Mouse (Mus musculus) spleen, postnatal 10 days (tissue): Measurements from ENCODE around the gene Mxra7.
"Not testable (repeated sequence)": the region's sequence is repeated elsewhere in the genome, so short reads cannot be mapped to it uniquely, and the experiment has no call there.

Source experiments
- DNase-seq, 2 experiments: peaks; one replicate each; pipeline ENCODE4 v3.0.0; 2021 to 2022; ENCODE audit warnings: low spot score in 2 of 2

Mxra7 gene

GRCm38 (mm10) chr11:116827534-116828165, at the start of gene Mxra7:
Mxra7 (minus strand) TSS chr11:116828046.
- DNase-seq = peak; percentile 53 to 74

GRCm38 (mm10) chr11:116873987-116874386, 46.1 kb upstream of the Mxra7 start:
- no peak for DNase-seq

GRCm38 (mm10) chr11:116871538-116871937, 43.7 kb upstream of the Mxra7 start:
- no peak for DNase-seq

DNA sequence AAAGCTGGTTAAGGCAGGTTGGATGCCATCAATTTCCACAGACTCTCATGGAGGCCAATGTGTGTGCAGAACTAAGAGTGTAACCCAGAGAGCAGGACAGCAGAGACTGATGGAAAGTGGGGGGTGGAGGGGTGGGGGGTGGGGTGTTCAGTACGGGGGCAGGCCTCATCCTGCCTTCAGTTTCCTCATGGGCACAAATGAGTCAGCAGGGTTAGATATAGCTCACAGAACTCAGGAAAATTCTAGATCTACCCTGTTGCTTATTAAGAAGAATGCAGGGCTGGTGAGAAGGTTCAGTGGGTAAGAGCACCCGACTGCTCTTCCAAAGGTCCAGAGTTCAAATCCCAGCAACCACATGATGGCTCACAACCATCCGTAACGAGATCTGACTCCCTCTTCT, 41.8 kb upstream of the Mxra7 start:
- no peak for DNase-seq

- DNase-seq = no peak
Measured at GRCm38 (mm10) chr11:116869223-116869622, 41.4 kb upstream of the Mxra7 start.

GRCm38 (mm10) chr11:116868129-116868528, 40.3 kb upstream of the Mxra7 start:
- DNase-seq = no peak

- DNase-seq = no peak
Measured at GRCm38 (mm10) chr11:116865945-116866585, 38.2 kb upstream of the Mxra7 start.

GRCm38 (mm10) chr11:116864444-116864843, 36.6 kb upstream of the Mxra7 start:
- no peak for DNase-seq

- no peak for DNase-seq
Measured at GRCm38 (mm10) chr11:116857183-116857850, 29.5 kb upstream of the Mxra7 start.

- no peak for DNase-seq
Measured at GRCm38 (mm10) chr11:116854279-116854678, 26.4 kb upstream of the Mxra7 start.

DNA sequence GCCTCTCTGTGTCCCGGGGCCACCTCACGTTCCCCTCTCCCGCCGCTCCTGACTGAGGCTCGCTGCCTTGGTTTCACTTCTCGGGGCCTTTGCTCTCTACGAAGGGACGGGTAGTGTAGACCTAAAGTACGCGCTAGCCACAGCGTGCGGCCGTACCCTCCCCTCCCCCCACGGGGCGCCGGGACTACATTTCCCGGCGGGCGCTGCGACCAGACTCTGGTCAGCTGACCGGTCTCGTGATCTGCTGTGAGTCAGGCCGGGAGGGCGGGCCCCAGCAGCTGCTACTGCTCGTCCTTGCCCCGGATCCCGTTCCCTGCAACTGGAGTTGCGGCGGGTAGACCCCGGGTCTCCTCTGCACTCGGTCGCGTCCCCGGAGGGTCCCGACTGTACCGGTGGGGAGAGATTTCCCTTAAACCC, 25.7 kb upstream of the Mxra7 start:
- peak; percentile 98 for DNase-seq

DNA sequence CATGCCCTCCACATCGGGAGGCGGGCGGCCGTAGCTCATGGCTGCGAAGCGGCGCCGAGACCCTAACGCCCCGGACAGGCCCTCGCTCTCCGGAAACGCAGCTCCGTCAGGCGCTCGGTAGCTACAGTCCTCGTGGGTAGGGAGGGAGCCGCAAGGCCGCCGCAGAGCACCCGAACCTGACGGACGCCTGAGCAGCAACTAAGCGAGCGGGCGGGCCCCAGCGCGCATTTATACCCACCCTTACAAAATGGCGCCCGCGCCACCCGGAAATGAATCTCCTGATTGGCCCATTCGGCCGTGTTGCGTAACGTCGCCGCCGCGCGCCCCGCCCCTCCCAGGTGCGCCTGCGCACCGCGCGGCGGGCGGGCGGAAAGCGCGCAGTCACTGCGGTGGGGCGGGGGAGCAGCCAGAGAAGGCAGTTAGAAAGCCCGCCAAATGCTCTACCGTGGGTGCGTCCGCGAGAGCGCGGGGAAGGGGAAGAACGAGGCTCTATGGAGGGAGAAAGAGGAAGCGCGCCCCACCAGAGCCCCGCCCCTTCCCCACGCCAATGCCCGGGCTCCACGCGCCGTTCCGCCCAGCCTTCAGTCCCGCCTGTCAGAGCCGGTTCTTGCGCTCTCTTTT, 25.2 kb upstream of the Mxra7 start, which contains the start of gene Srsf2:
Gene Srsf2 (minus strand): TSS at position 204 of the 621 bp plus-strand sequence.
- peak; percentile 96 to 98 for DNase-seq

DNA sequence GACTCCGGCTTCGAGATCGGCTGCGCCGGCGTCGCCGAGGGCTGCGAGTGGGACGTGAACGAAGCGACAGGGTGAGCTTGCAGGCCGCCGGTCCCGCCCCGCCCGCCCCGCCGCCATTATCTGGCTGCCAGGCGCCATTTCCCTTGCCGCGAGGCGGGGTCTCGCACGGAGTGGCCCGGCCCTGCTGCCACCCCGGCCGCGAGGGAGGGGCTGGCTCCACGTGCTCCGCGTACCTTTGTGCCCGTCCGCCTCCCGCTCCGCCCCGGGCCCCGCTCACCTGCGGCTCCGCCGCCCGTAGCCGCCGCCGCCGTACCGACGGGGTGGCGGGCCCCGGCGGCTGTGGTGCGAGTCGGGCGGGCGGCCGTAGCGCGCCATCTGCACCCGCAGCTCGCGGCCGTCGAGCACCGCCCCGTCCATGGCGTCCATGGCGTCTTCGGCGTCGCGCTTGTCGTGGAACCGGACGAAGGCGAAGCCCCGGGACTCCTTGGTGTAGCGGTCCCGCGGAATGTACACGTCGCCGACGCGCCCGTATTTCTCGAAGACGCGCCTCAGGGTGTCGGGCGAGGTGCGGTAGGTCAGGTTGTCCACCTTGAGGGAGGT, 24.5 kb upstream of the Mxra7 start, which contains the start of gene Mfsd11:
Gene Mfsd11 (plus strand): TSS at position 150 of the 600 bp plus-strand sequence.
- peak; percentile 82 to 86 for DNase-seq

DNA sequence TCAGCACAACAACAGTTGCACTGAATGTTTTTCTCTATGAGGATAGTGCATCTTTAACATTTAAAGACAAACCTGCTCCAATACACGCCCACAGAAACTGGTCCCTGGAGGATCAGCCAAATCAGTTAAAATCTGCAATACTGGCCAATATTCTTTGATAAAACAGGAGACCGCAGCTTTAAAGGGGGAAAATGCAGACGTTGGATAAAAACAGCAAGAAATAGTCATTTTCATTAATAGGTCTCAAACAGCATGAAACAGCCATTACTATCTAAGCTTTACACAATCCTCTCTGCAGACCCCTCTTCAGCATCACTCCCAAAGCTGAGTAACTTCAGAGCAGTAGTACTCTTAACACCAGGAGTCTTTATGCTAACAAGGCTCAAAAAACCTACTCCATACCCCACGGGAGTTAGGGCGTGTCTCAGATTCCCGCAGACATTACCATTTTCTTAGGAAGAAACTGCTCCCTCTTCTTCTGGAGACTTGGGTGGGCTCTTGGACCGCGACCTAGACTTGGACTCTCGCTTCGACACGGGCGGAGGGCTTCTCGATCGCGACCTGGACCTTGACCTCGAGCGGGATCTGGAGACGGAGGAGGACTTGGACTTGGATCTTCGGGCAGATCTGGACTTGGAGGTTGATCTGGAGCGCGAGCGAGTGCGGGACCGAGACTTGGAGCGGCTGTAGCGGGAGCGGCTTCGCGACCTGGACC, 23.9 kb upstream of the Mxra7 start:
- no peak for DNase-seq

- DNase-seq = no peak
Measured at GRCm38 (mm10) chr11:116850833-116851477, 23.1 kb upstream of the Mxra7 start.

- DNase-seq = no peak
Measured at GRCm38 (mm10) chr11:116850085-116850484, 22.2 kb upstream of the Mxra7 start.

- no peak for DNase-seq
Measured at GRCm38 (mm10) chr11:116849587-116849986, 21.7 kb upstream of the Mxra7 start.

- not testable (repeated sequence) for DNase-seq
Measured at GRCm38 (mm10) chr11:116848877-116849178, 21.0 kb upstream of the Mxra7 start.

GRCm38 (mm10) chr11:116848086-116848876, 20.4 kb upstream of the Mxra7 start:
- DNase-seq = no peak
